Mouse (Mus musculus): Measurements from ENCODE around the gene Olfr97. TPM values are rescaled to one million over a fixed set of nuclear protein-coding genes. Genes with fewer than 3 reads are reported as not detected.
"Not testable (repeated sequence)": the region's sequence is repeated elsewhere in the genome, so short reads cannot be mapped to it uniquely, and the experiment has no call there.

Olfr97 gene
- polyA plus RNA-seq (2011; ENCODE audit: insufficient read depth, insufficient read length, low read depth, missing spikeins) = not detected in 2 replicates

DNA sequence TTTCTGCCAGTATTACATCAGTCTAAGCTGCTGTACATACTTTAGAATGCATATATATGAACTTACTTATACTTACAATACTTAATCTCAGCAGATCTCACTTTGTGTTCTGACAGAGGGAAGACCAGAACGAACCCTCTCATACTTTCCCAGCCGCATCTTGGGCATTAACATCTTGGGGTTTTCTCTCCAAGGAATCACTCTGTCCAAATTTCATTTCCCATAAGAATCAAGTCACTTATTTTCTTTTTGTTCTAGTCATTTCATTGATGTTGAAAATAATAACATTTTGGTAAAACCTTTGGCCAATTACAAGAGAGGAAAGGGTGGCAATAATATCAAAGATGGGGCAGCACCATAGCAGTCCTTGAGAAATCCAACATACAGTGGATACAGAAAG lies at the start of gene Olfr97:
Gene Olfr97 (minus strand): TSS at position 101 of the 400 bp plus-strand sequence.
- H3K9ac ChIP-seq (ENCODE audit: low read depth, poor library complexity, severe bottlenecking); H3K27ac ChIP-seq (ENCODE audit: insufficient read depth, low read length); H3K4me1 ChIP-seq (ENCODE audit: control insufficient read depth, insufficient read depth, low read length); H3K4me3 ChIP-seq (ENCODE audit: low read depth, low read length); H3K36me3 ChIP-seq (ENCODE audit: control insufficient read depth, insufficient read depth, low read length, poor library complexity, severe bottlenecking); H3K27me3 ChIP-seq (ENCODE audit: control insufficient read depth, insufficient read depth, low read length, poor library complexity, severe bottlenecking): not testable (repeated sequence)
- peaks cover 23% of the 10 kb centered on the region for H3K9me3 ChIP-seq (replicated peaks; ENCODE audit: control insufficient read depth, insufficient read depth, low read length, poor library complexity, severe bottlenecking)

DNA sequence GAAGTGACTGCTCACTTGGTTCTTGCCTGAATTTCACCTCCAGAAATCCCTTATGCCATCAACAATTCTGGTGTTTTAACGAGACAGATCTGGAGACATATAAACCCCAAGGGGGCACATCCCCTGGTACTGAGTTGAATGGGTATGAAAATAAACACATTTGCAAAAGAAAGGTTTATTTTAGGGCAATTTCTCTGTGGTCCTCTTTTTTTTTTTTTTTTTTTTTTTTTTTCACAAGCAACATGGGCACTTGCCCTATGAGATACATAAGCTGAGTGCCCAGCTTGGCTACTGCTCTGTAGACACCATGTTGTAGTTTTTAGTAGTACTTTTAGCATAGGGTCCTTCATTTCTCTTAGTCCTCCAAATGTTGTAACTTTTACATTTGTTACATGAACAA lies 46.2 kb upstream of the Olfr97 start, which contains the start of gene Olfr99:
Gene Olfr99 (minus strand): TSS at position 101 of the 400 bp plus-strand sequence.
- Histone ChIP-seq H3K4me1 (ENCODE audit: control insufficient read depth, insufficient read depth, low read length) (no peaks in the 10 kb centered on the region), H3K36me3 (ENCODE audit: control insufficient read depth, insufficient read depth, low read length, poor library complexity, severe bottlenecking) (no peaks in the 10 kb centered on the region), H3K4me3 (ENCODE audit: low read depth, low read length) (no peak within 1 kb of the TSS), H3K9ac (ENCODE audit: low read depth, poor library complexity, severe bottlenecking) (no peak within 1 kb of the TSS), H3K27me3 (ENCODE audit: control insufficient read depth, insufficient read depth, low read length, poor library complexity, severe bottlenecking) (no peaks in the 10 kb centered on the region), H3K27ac (ENCODE audit: insufficient read depth, low read length) (no peak within 1 kb of the TSS), H3K9me3 (replicated peaks; ENCODE audit: control insufficient read depth, insufficient read depth, low read length, poor library complexity, severe bottlenecking) (no peaks in the 10 kb centered on the region)
- no peak for TF ChIP-seq EP300 (IDR thresholded peaks at IDR 0.05; ENCODE audit: insufficient read depth, low read depth, low read length)
- TF ChIP-seq POLR2A (IDR thresholded peaks at IDR 0.05; ENCODE audit: insufficient read depth, low read length) = no peak
- TF ChIP-seq CTCF (IDR thresholded peaks at IDR 0.05; ENCODE audit: low read depth, low read length) = no peak

DNA sequence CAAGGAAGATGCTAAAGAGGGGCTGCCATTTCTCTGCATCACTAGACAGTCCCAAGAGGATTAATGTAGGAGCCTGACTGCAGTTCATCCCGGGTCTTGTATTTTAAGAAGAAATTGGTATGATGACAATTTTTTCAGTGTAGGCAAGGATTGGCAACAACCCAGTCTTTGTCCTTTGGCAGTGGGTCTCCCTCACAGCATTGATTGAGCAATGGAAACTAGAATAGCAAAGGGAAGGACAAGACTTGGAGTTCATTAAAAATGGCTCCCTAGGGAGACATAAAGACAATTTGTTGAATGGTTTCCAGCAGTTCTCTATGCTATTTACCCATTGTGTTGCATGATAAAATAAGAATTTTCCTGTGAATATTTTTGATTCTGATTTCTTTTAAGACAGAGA lies 43.2 kb upstream of the Olfr97 start:
- H3K9ac ChIP-seq (ENCODE audit: low read depth, poor library complexity, severe bottlenecking) = no peak overlapping the region
- no peaks in the 10 kb centered on the region for H3K27me3 ChIP-seq (ENCODE audit: control insufficient read depth, insufficient read depth, low read length, poor library complexity, severe bottlenecking)
- H3K36me3 ChIP-seq (ENCODE audit: control insufficient read depth, insufficient read depth, low read length, poor library complexity, severe bottlenecking) = no peaks in the 10 kb centered on the region
- TF ChIP-seq EP300 (IDR thresholded peaks at IDR 0.05; ENCODE audit: insufficient read depth, low read depth, low read length) (no peak), POLR2A (IDR thresholded peaks at IDR 0.05; ENCODE audit: insufficient read depth, low read length) (no peak), CTCF (IDR thresholded peaks at IDR 0.05; ENCODE audit: low read depth, low read length) (no peak)
- H3K27ac ChIP-seq (ENCODE audit: insufficient read depth, low read length) = no peak overlapping the region
- no peaks in the 10 kb centered on the region for H3K9me3 ChIP-seq (replicated peaks; ENCODE audit: control insufficient read depth, insufficient read depth, low read length, poor library complexity, severe bottlenecking)
- H3K4me3 ChIP-seq (ENCODE audit: low read depth, low read length) = no peak overlapping the region
- no peaks in the 10 kb centered on the region for H3K4me1 ChIP-seq (ENCODE audit: control insufficient read depth, insufficient read depth, low read length)

- Histone ChIP-seq H3K27me3 (ENCODE audit: control insufficient read depth, insufficient read depth, low read length, poor library complexity, severe bottlenecking) (no peaks in the 10 kb centered on the region), H3K4me3 (ENCODE audit: low read depth, low read length) (no peak overlapping the region), H3K9ac (ENCODE audit: low read depth, poor library complexity, severe bottlenecking) (no peak overlapping the region), H3K27ac (ENCODE audit: insufficient read depth, low read length) (no peak overlapping the region), H3K4me1 (ENCODE audit: control insufficient read depth, insufficient read depth, low read length) (no peaks in the 10 kb centered on the region), H3K9me3 (replicated peaks; ENCODE audit: control insufficient read depth, insufficient read depth, low read length, poor library complexity, severe bottlenecking) (no peaks in the 10 kb centered on the region), H3K36me3 (ENCODE audit: control insufficient read depth, insufficient read depth, low read length, poor library complexity, severe bottlenecking) (no peaks in the 10 kb centered on the region)
- TF ChIP-seq POLR2A (IDR thresholded peaks at IDR 0.05; ENCODE audit: insufficient read depth, low read length) (no peak), EP300 (IDR thresholded peaks at IDR 0.05; ENCODE audit: insufficient read depth, low read depth, low read length) (no peak)
Observed at GRCm38 (mm10) chr17:37276573-37276972, 39.4 kb upstream of the Olfr97 start.

GRCm38 (mm10) chr17:37275626-37276248 lies 38.6 kb upstream of the Olfr97 start:
- Histone ChIP-seq H3K4me1 (ENCODE audit: control insufficient read depth, insufficient read depth, low read length) (no peaks in the 10 kb centered on the region), H3K36me3 (ENCODE audit: control insufficient read depth, insufficient read depth, low read length, poor library complexity, severe bottlenecking) (no peaks in the 10 kb centered on the region)
- no peak for TF ChIP-seq POLR2A (IDR thresholded peaks at IDR 0.05; ENCODE audit: insufficient read depth, low read length)
- TF ChIP-seq EP300 (IDR thresholded peaks at IDR 0.05; ENCODE audit: insufficient read depth, low read depth, low read length) = no peak
- no peak for TF ChIP-seq CTCF (IDR thresholded peaks at IDR 0.05; ENCODE audit: low read depth, low read length)

DNA sequence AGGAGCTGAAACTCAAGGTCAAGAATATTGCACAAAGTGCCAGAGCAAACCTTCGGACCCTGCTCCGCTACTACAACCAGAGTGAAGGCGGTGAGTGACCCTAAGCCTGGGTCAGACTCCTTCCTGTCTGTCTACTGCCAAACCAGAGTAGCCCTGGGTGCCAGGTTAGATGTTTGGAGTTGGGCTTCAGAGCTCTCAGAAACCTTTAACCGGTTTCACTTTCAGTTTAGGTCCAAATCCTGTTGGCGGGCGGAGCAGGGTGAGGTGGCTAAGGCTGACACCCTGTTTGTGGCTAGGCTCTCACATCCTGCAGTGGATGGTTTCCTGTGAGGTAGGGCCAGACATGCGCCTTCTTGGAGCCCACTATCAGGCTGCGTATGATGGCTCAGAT lies 33.6 kb upstream of the Olfr97 start:
- Histone ChIP-seq H3K27me3 (ENCODE audit: control insufficient read depth, insufficient read depth, low read length, poor library complexity, severe bottlenecking) (no peaks in the 10 kb centered on the region), H3K9ac (ENCODE audit: low read depth, poor library complexity, severe bottlenecking) (peak overlapping the region; percentile 61; the same call in 1 of the 2 replicates), H3K4me1 (ENCODE audit: control insufficient read depth, insufficient read depth, low read length) (no peaks in the 10 kb centered on the region), H3K27ac (ENCODE audit: insufficient read depth, low read length) (no peak overlapping the region), H3K36me3 (ENCODE audit: control insufficient read depth, insufficient read depth, low read length, poor library complexity, severe bottlenecking) (no peaks in the 10 kb centered on the region), H3K4me3 (ENCODE audit: low read depth, low read length) (peak overlapping the region; percentile 95), H3K9me3 (replicated peaks; ENCODE audit: control insufficient read depth, insufficient read depth, low read length, poor library complexity, severe bottlenecking) (no peaks in the 10 kb centered on the region)
- TF ChIP-seq CTCF (IDR thresholded peaks at IDR 0.05; ENCODE audit: low read depth, low read length) (no peak), EP300 (IDR thresholded peaks at IDR 0.05; ENCODE audit: insufficient read depth, low read depth, low read length) (no peak), POLR2A (IDR thresholded peaks at IDR 0.05; ENCODE audit: insufficient read depth, low read length) (no peak)

More at GRCm38 (mm10) chr17:37275626-37276248, 38.6 kb upstream of the Olfr97 start:
- no peak overlapping the region for H3K27ac ChIP-seq (ENCODE audit: insufficient read depth, low read length)
- H3K9ac ChIP-seq (ENCODE audit: low read depth, poor library complexity, severe bottlenecking) = no peak overlapping the region
- H3K4me3 ChIP-seq (ENCODE audit: low read depth, low read length) = no peak overlapping the region
- no peaks in the 10 kb centered on the region for H3K27me3 ChIP-seq (ENCODE audit: control insufficient read depth, insufficient read depth, low read length, poor library complexity, severe bottlenecking)
- H3K9me3 ChIP-seq (replicated peaks; ENCODE audit: control insufficient read depth, insufficient read depth, low read length, poor library complexity, severe bottlenecking) = no peaks in the 10 kb centered on the region
